Mouse (Mus musculus) urinary bladder, postnatal 10 days (tissue): ENCODE measurements around the gene Reps1.
"Not testable (repeated sequence)": the region's sequence is repeated elsewhere in the genome, so short reads cannot be mapped to it uniquely, and the experiment has no call there.

Source experiments
- DNase-seq: peaks from one replicate; pipeline ENCODE4 v3.0.0; 2022; ENCODE audit warnings: low spot score

Reps1 gene

DNA sequence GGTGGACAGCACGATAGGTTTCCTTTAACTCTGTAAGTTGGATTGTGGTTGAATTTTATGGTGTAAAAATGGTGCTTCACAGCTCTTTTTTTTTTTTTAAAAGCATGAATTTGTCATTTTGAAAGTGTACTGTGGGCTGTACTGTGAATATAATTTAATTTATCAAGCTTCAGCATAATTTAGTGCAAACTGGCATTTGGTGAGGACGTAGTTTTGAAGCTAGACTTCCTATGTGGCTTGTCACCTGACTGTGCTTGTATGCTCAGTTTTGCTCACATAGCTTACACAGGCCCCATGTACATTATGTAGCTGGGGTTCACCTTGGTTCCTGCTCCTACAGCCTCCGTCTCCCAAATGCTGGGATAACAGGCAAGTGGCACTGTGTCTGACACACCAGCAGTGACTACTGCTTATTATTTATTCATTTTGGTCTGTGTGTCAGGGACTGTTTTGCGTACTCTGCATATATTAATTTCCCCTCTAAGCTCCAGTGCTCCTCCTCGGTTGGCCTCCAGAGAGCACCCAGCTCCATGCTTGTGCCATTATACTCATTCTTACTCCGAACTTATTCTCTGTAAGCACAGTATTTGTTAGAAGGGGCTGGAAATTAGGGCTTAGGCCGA, 9.1 kb downstream of the Reps1 start:
- DNase-seq: no peak

DNA sequence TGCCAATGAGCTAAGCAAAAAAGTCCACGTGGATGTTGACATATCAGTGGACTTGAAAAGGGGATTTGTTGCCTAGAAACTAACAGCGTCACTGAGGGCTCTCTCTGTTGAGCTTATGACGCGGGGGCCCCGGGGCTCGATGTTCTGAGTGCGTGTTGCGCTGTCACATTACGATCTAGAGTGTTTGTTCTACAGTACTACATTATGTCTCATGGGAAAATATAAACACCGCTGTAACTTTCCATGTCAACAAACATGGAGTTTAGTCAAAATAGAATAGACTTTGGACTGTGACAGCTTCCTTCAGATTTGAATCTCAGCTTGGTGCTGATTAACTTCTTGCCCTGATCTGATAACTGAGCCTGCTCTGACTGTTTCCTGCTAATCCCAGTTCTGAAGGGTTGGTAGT, 10.4 kb downstream of the Reps1 start:
- no peak for DNase-seq

DNA sequence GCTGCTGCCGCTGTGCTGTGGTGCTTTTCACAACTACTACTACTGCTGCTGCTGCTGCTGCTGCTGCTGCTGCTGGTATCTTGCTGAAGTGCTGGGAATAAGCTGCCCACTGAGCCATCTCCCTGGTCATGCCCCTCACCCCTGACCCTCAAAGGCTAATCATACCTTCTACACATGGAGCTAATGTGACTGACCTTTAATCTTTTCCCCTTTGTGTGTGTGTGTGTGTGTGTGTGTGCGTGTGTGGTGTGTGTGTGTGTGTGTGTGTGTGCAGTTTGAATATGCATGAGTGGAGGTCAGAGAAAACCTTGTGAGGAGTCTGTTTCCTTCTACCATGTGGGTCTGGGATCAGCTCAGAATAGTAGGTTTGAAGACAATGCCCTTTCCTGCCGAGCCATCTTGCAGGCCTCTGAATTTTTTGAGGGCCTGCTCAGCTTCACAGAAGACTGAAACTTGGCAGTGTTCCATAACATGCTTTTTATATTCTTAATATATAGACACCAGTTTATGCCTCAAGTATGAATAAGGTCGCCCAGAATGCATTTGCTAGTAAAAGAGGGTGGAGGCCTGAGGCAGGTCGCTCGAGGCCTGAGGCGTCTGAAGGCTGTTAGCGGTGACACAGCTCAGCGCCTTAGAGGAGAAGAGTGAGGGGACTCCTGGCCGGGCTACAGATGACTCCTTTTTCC, 12.2 kb downstream of the Reps1 start:
- no peak for DNase-seq

DNA sequence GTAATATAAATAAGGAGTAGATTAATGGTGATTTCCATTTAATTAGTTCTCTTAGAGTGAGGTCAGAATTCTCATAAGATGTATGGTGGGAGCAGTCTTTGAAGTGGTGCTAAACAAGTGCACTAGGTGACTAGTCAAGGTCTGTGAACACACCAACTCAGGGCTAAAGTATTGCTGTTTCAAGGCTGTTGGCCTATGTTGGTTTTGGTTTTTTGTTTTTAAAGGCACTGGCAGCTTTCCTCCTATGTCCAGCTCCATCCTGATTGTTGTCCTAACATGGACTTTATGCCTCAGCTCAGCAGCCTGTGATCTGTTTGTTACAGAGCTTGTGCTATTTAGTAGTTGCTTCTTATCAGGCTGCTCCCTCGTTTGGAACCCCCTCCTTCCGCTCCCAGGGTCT, 13.2 kb downstream of the Reps1 start:
- no peak for DNase-seq

DNA sequence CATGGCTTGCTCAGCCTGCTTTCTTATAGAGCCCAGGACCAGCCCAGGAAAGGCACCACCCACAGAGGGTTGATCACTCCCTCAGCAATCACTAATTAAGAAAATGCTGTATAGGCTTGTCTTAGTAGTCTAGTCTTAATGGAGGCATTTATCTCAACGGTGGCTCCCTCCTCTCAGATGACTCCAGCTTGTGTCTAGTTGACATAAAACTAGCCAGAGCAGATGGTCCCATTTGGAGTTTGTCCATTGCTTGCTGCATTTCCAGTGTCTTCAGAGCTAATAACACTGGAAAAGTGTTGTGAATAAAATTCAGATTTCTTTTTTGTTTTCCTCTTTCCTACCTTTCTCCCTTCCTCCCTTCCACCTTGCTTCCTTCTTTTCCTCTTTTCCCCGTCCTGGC, 13.9 kb downstream of the Reps1 start:
- DNase-seq: no peak

DNA sequence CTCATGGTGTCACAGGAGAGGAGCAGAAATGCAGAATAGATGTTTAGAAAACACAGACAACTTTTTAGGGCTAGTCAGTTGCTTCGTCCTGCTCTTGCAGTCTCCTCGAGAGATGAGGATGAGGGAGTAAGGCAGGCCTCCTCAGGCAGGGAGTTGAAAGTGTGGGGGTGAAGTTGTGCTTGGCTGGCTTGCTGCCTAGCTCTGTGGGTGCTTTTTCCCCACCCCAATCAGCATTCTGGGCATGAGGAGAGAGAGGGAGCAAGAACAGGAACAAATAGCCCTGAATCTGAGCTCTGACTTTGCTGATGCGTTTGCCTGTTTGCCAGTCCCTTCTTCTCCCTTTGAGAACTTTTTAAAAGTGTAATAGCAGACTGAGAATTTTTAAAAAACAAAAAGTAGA, 14.5 kb downstream of the Reps1 start:
- no peak for DNase-seq

DNA sequence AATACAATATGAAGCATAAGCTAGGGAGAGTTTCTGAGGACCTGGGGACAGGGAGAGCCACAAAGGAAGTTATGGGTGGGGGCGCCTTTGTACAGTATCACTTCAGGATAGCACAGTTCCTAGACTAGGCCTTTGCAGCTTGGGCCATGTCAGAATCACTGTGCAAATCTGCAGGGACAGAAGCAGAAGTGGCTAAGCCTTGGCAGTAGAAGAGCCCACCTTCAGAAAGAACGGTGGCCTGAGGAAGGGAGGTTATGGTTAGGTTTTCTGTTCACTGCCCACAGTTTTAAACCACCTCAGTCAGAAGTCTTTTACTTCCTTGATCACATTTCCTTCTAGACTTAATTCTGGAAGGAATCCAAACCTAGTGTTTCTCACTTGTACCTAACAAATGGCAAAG, 15.0 kb downstream of the Reps1 start:
- DNase-seq: no peak

DNA sequence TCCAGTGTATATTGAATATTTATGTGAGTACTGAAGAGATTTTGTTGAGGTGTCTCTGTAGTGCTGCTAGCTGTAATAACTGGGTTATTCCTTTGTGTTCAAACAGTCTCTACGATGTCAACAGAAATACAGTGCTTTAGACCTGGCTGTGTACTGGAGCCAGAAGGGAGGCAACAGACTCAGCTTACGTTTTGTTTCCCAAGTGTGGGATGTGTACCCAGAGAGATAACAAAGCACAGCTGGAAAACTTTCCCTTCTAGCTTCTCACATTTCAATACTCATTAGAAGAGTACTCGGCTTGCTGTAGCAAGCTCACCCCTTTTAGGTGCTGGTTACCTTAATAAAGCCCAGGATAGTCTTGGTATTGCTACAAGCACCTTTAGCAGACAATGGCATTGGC, 17.2 kb downstream of the Reps1 start:
- DNase-seq: no peak

DNA sequence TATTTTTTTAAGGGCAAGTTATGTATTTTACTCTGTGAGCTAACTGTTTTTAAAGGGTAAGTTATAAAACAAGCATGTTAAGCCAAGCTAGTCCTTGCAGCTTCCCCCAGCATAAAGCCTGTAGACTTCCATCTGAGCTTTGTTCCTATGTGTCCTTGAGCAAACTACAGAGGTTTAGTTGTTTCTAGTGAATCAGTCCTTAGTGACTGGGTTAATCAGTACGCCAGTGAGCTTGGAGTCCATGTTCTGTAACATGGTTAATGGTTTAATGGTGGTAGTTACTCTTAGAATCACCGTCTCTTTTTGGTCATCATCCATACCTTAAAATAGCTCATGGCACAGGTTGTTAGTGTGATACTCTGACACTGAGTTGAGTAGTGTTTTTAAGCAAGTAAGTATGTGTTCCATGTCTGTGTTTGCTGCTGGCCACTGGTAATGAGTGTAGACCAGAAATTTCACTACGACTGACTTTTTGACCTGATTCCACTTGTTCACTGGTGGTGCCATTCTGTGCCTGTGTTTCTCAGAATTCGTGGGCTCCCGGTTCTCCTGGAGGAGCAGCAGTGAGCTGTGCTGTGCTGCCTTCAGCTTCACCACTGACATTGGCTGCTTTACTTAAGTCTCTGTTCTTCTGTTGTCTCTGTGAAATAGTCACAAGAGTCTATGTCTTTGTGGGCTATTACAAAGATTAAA, 18.9 kb downstream of the Reps1 start:
- no peak for DNase-seq

DNA sequence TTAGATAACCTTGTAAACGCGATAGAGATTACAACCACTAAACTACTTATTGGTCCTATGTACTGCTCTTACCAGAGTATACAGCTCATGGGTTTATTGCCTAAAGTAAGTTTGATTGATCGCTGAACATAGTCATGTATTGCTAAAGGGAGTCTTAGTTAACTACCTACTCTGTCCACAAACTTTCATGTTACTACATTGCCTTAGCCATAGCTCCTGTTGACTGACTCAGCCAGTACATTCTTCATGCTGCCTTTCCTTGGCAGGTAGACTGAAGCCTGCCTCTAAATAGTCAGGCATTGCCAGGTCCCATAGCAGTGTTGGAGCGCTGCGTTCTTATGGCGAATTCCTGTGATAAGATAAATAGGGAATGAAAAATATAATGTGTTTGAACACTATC, 20.2 kb downstream of the Reps1 start:
- no peak for DNase-seq

DNA sequence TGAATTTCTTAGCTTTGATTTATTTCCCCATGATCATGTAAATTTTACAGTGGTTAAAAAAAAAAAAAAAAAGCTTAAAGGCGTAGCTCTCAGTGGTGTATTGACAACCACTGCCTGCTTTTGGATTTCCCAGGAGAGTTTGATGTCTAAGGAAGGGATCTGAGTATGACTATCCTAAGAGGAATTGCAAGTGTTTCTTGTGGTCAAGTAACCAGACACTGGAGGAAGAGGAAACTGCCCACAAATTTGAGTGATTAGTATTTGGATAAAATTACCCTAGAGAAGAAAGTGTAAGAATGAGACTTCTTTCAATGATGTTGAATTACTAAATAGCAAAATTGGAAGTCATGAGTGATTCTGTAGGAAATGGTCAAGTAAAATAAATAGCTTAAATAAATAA, 25.9 kb downstream of the Reps1 start:
- no peak for DNase-seq

DNA sequence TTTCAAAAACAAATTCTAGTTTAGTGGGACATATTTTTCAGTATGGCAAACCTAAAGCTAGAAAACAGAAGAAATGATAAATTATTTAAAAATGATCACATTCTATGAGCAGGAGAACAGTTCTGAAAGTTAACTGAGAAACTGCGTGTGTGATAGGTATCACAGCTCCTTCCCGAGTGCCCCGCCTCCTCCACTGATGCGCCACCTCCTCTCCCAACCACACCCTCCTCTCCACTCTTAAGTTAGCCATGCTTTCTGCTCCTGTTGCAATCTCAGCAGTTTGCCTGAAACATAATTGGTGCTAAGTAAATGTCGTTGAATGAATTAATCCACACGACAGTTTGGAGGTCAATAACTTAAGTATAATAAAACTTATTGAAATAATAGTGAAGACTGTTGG, 27.1 kb downstream of the Reps1 start:
- no peak for DNase-seq

DNA sequence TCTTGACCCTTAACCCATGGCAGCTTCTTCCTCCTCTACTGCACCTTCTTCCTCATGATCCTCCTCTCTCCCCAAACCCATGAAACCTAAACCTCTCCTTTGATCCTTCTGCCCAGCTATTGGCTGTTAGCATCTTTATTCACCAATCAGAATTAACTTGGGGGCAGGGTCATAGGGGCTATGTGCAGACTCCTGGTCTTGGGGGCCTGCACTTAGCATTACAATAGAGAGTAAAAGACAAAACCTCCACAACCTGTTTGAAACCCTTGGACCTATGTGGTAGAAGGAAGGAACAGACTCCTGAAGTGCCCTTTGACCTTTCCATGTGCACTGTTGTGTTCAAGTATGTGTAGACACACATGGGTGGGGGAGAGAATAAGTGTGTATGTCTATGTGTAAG, 35.0 kb downstream of the Reps1 start:
- no peak for DNase-seq

DNA sequence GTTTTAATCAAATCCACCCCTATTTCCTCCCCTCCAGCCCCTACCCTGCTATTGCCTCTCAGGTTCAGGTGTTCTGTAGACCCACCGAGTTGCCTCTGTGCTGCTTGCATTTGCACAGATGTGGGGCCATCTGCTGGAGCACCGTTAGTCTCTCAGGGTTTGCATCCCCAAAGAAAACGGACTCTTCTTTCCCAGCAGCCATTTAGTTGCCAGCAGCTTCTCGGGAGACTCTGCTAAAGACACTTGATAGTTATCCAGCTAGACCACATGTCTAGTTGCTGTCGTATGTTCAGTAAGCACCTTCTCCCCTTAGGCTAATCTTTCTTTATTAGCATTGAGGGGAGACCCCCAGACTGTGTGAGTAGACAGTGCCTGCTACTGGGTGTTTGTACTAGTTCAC, 46.5 kb downstream of the Reps1 start:
- DNase-seq: no peak

DNA sequence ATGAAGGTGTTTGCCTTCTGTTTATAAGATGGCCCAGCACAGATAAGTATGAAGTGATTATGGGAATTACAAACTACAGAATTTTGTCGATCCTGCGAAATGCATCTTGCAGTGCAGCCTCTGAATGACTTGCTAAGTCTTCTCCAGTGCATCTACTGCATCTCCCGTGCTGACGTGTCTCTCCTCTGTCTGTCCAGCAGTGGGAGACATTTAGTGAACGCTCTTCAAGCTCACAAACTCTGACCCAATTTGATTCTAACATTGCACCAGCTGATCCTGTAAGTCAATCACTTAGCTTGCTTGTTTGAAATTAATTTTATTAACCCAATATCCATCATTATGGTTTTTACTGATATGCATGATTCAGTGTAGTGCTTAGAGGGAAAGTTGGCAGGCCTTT, 51.8 kb downstream of the Reps1 start:
- no peak for DNase-seq

DNA sequence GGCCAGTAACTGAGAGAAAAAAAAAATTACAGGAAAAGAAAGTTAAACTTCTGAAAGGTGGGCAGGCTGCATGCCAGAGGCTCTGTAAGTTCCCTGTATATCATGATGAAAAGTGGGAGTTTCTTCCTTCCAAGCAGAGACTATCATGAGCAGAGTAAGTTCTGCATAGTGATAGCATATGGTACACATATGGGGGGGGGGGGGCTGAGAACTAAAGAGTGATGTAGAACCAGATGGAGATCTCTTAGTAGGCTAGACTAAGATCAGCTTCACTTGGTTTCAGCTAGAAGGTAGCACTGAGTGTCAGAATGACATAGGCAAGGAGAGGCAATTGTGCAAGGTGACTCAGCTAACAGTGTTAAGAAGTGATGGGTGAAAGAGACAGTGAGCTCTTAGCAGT, 55.3 kb downstream of the Reps1 start:
- DNase-seq: no peak

DNA sequence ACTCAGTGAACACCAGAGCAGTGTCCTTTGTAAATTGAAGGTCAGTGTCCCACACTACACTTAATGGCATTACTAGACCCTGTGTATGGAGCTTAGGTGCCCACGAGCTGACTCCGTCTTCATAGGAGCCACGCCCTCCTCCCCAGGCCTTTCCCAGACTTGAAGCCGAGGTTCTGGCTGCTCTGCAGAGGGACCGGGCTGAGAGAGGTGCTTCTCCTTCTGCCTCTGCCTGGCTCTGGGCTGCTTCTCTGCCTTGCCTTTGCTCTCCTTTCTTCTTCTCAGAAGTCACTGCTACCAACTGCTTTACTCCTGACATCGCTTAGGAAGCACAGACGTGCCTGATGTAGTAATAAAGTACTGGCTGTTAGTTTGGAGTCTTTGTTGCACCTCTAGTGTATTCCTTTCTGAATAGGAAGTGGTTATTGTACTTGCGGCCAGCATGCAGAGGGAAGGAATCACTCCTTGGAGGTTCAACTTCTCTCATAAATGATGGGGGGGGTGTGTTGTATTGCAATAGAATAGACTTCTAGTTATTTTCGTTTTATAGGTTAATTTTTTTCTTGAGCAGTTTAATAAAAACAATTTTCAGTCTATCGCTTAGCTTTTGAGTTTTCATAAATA, 57.9 kb downstream of the Reps1 start:
- DNase-seq: no peak

DNA sequence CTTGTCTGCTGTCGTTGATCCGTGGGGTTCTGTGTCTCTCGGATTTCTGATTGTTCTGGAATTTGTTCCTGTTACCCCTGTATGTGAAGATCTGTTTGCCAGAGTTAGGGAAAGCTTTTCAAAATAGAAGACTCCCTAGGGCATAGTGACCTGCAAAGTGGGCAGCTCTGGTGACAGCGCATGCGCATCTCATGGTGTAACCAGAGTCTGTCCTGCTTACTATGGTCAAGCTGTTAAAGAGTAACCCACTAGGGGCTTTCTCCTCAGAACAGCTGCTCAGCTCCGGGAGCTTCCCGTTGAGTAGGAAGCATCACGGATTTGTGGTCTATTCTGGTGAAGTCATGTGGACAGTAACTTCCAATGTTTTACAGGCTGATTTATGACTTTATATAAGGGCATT, 62.7 kb downstream of the Reps1 start:
- DNase-seq: no peak

DNA sequence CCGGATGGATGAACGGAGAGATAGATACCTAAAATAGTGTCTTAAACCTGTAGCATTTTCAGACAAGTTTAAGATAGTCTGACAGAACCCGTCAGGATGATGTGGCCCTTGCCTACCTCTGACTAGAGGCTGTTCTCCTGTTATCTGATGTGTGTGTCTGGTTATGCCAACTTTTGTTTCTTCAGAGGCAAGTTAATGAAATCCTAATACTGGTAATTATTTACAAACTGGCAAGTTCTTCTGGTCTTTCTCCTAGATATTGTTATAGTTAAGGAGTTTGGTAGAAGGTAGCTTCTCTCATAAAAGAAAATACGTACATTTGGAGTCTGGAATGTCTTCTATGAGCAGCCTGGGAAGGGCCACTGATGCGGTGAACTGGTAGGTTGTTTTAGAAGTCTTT, 74.6 kb downstream of the Reps1 start:
- no peak for DNase-seq

DNA sequence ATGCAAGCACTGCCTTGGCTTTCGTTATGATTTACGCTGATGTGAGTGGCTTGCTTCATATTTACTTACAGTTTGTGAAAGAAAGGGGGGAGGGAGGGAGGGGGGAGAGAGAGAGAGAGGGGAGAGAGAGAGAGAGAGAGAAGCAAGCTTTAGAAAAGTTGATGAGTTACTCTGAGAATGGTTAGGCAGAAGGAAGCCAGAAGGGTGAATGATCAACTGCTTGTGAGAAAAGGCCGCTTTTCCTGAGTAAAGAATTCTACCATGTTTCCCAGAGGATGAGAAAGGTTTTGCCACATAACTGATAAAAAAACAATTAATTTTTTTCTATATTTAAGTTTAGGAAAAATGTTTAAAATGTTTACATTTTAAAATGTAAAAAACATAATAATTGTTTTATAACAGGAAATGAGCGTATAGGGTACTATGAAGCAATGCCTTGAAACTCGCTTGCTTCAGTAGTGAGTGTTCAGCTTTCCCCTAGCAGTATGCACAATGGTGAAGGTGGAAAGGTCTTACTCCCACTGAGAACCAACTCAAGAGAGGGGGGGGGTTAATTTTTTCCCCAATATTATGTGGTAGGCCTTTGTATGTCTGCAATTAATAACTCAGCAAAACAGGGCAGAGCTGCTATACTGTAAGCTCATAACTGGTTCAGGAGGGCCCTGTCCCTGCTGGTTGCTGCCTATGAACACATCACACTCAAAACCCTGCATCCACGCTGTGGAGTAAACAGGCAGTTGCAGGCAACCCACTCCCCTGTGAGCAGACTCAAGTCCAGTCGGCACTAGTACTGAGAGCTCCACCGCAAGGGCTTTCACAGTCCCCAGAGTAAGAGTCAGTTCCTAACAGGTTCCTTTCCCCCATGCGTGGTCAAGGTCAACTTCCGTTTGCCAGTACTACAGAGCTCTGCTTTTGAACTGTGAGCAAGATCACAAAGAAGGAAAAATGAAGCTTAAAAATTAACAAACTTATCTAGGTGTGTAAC, 76.3 kb downstream of the Reps1 start:
- no peak for DNase-seq

DNA sequence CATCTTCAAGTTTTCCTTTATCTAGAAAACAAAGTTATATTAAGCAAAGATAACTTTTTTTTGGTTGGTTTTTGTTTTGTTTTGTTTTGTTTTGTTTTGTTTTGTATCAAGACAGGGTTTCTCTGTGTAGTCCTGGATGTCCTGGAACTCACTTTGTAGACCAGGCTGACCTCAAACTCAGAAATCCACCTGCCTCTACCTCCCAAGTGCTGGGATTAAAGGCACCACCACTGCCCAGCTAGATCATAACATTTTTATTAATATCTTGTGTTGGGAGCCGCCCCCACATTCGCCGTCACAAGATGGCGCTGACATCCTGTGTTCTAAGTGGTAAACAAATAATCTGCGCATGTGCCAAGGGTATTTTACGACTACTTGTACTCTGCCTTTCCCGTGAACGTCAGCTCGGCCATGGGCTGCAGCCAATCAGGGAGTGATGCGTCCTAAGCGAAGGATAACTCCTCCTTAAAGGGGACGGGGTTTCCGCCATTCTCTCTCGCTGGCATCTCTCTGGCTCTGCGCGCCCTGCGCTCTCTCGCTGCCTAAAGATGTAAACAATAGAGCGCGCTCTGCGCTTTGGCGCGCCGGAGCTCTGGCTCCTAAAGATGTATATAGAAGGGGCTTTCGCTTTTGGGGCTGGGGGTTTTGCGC, 83.3 kb downstream of the Reps1 start:
- not testable (repeated sequence) for DNase-seq
